Mouse (Mus musculus) gastrocnemius, postnatal 10 days (tissue): ENCODE results near the gene Vmn1r175. TPM values are rescaled to one million over a fixed set of nuclear protein-coding genes. Genes with fewer than 3 reads are reported as not detected.
"Not testable (repeated sequence)": the region's sequence is repeated elsewhere in the genome, so short reads cannot be mapped to it uniquely, and the experiment has no call there.

Experiments
- DNase-seq: peaks from one replicate; pipeline ENCODE4 v3.0.0; 2021; ENCODE audit warnings: mixed read lengths
- long read RNA-seq, 2 experiments: library from polyadenylated mRNA; stranded (forward); transcript quantifications; one replicate each; pipeline ENCODE4 v2.0.0; 2021
- total RNA-seq, 2 experiments: library from RNA; stranded (reverse); gene quantifications; 2 replicates each; pipeline ENCODE4 v1.2.3; 2021

Vmn1r175 gene
- total RNA-seq, result not detected
- long read RNA-seq, experiment 1, result 0 reads
- long read RNA-seq, experiment 2, result 0 reads

DNA sequence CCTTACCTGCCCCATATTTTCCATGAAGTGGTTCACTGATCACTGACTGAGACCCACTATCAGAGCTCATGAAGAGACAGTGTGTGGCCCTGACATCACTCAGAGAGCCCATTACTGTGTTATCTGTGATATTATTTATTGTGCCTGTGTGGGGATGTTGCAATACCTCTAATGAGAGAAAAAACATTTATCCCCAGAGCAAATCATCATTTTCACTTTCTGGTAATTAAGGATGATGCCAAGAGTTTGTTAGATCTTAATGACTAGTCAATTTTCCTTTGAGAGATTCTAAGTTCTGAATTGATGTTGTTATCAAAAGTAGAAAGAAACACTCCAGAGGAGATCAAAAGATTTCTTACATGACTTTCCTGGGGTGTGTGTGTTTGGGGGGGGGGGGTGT is at the start of gene Vmn1r175:
Gene Vmn1r175, minus strand, starts transcription at position 101 of the 400 bp plus-strand sequence.
- DNase-seq, result not testable (repeated sequence)

- not testable (repeated sequence) for DNase-seq
Observed at GRCm38 (mm10) chr7:23837272-23837671, 26.8 kb upstream of the Vmn1r175 start, which contains the start of gene Vmn1r176. Vmn1r176 (minus strand) TSS chr7:23837372.

- no peak for DNase-seq
Observed at GRCm38 (mm10) chr7:23784526-23784925, 25.9 kb downstream of the Vmn1r175 start.

Other genes starting within 250 kb of the Vmn1r175 start
- gene Vmn1r169, start 235.1 kb downstream of the Vmn1r175 start, total RNA-seq, result not detected
- gene Vmn1r170, start 204.5 kb downstream of the Vmn1r175 start, total RNA-seq, result not detected
- gene Vmn1r171, start 179.9 kb downstream of the Vmn1r175 start, total RNA-seq, result not detected
- gene Vmn1r172, start 152.3 kb downstream of the Vmn1r175 start, total RNA-seq, result not detected
- not detected for gene Vmn1r173, start 109.9 kb downstream of the Vmn1r175 start, total RNA-seq
- gene Vmn1r174, start 58.4 kb downstream of the Vmn1r175 start, total RNA-seq, result not detected
- not detected for gene Vmn1r176, start 26.7 kb upstream of the Vmn1r175 start, total RNA-seq
- gene Vmn1r177, start 55.8 kb upstream of the Vmn1r175 start, total RNA-seq, result not detected
- gene Vmn1r178, start 81.4 kb upstream of the Vmn1r175 start, total RNA-seq, result not detected
- gene Vmn1r179, start 116.3 kb upstream of the Vmn1r175 start, total RNA-seq, result not detected
- not detected for gene Vmn1r180, start 140.0 kb upstream of the Vmn1r175 start, total RNA-seq
- not detected for gene Vmn1r181, start 164.0 kb upstream of the Vmn1r175 start, total RNA-seq
- gene V1rd19, start 191.0 kb upstream of the Vmn1r175 start, total RNA-seq, result not detected
- not detected for gene Vmn1r183, start 242.6 kb upstream of the Vmn1r175 start, total RNA-seq